Mouse (Mus musculus) kidney, postnatal 0 days (tissue): Measurements from ENCODE around the gene Smoc2. TPM values are rescaled to one million over a fixed set of nuclear protein-coding genes. Genes with fewer than 3 reads are reported as not detected.

Source experiments
- ATAC-seq: fragments of 200-750 bp; cut with Nextera tagmentation; replicated peaks from 2 replicates; pipeline ENCODE4 v1.8.0; 2017; ENCODE audit warnings: low read depth, moderate number of reproducible peaks, moderate TSS enrichment, moderate library complexity; ENCODE audit not compliant: low FRiP score
- DNase-seq: peaks from one replicate; pipeline ENCODE4 v3.0.0-alpha.2; 2016; ENCODE audit warnings: low spot score
- H3K27ac ChIP-seq: fragments of 300-500 bp; sonication (generic); 2 replicates; pipeline ENCODE4 v1.5.1; 2014; ENCODE audit warnings: mild to moderate bottlenecking
- H3K27me3 ChIP-seq: fragments of 300-500 bp; sonication (generic); 2 replicates; pipeline ENCODE4 v1.6.1; 2014; ENCODE audit warnings: low read length, mixed read lengths; ENCODE audit not compliant: insufficient read depth
- H3K36me3 ChIP-seq: fragments of 300-500 bp; sonication (generic); 2 replicates; pipeline ENCODE4 v1.6.1; 2014; ENCODE audit warnings: low read length, mixed read lengths; ENCODE audit not compliant: insufficient read depth
- H3K4me1 ChIP-seq: fragments of 300-500 bp; sonication (generic); replicated peaks from 2 replicates; pipeline ENCODE4 v1.6.1; 2014; ENCODE audit warnings: antibody characterized with exemption, low read length, mixed read lengths; ENCODE audit not compliant: insufficient read depth
- H3K4me2 ChIP-seq: fragments of 300-500 bp; sonication (generic); 2 replicates; pipeline ENCODE4 v1.6.1; 2014; ENCODE audit warnings: mild to moderate bottlenecking, low read length, moderate library complexity, mixed read lengths
- H3K4me3 ChIP-seq: fragments of 300-500 bp; sonication (generic); replicated peaks from 2 replicates; pipeline ENCODE4 v1.5.1; 2014; ENCODE audit warnings: low read depth, low read length
- H3K9ac ChIP-seq: fragments of 300-500 bp; sonication (generic); 2 replicates; pipeline ENCODE4 v1.6.1; 2014; ENCODE audit warnings: low read depth, low read length
- H3K9me3 ChIP-seq: fragments of 300-500 bp; sonication (generic); replicated peaks from 2 replicates; pipeline ENCODE4 v1.6.1; 2016; ENCODE audit warnings: low read length, inconsistent platforms, mixed read lengths
- CTCF ChIP-seq: IDR thresholded peaks from 2 replicates; pipeline ENCODE4 v1.5.1; 2016; ENCODE audit warnings: antibody characterized with exemption, low read depth, mild to moderate bottlenecking, moderate library complexity
- WGBS: fragments of 180-500 bp; shearing (Covaris S2); extraction: QIAGEN DNeasy Blood & Tissue Kit; methylation state at CpG from one replicate; pipeline ENCODE4 v1.1.7; 2014; 5-methylcytosine and 5-hydroxymethylcytosine counted together
- polyA plus RNA-seq: library from polyadenylated mRNA; unstranded; fragments of >200 nt; fragmentation: Nextera tagmentation; extraction: Ambion mirVana; gene quantifications from 2 replicates; pipeline ENCODE4 v1.2.1, GENCODE M21; 2015

Gene Smoc2
- polyA plus RNA-seq, 1 experiment from 2014 or later, result 57.5 TPM

GRCm38 (mm10) chr17:14353219-14354079 is 74.1 kb downstream of the Smoc2 start:
- no peaks in the 10 kb centered on the region for H3K36me3 ChIP-seq
- no peaks in the 10 kb centered on the region for H3K27me3 ChIP-seq
- H3K4me3 ChIP-seq, result no peak overlapping the region
- DNase-seq (peak; percentile 69), ATAC-seq (no peak; the same call in 1 of the 2 replicates)
- no peaks in the 10 kb centered on the region for H3K9me3 ChIP-seq
- TF ChIP-seq CTCF, result no peak
- 66% methylated on average over 10 of the region's 10 CpGs for WGBS
- peak overlapping the region; percentile 42; the same call in 1 of the 2 replicates for H3K27ac ChIP-seq
- no peak overlapping the region for H3K4me2 ChIP-seq
- no peaks in the 10 kb centered on the region for H3K4me1 ChIP-seq
- H3K9ac ChIP-seq, result no peak overlapping the region

GRCm38 (mm10) chr17:14361511-14361910 is 82.2 kb downstream of the Smoc2 start:
- TF ChIP-seq CTCF, result no peak
- Histone ChIP-seq H3K27me3 (no peaks in the 10 kb centered on the region), H3K4me2 (no peak overlapping the region), H3K4me1 (no peaks in the 10 kb centered on the region), H3K27ac (no peak overlapping the region), H3K9ac (no peak overlapping the region), H3K36me3 (no peaks in the 10 kb centered on the region), H3K9me3 (no peaks in the 10 kb centered on the region), H3K4me3 (no peak overlapping the region)
- DNase-seq, result peak; percentile 28
- 94% methylated on average over 1 of the region's 1 CpGs for WGBS
- no peak for ATAC-seq

- TF ChIP-seq CTCF, result no peak
- no peaks in the 10 kb centered on the region for H3K27me3 ChIP-seq
Measured at GRCm38 (mm10) chr17:14370476-14370875, 91.2 kb downstream of the Smoc2 start.

GRCm38 (mm10) chr17:14371606-14372005 is 92.3 kb downstream of the Smoc2 start:
- 49% methylated on average over 6 of the region's 6 CpGs for WGBS
- Histone ChIP-seq H3K36me3 (no peaks in the 10 kb centered on the region), H3K9ac (no peak overlapping the region), H3K4me2 (no peak overlapping the region), H3K4me1 (peaks cover 4% of the 10 kb centered on the region; the same call in 1 of the 2 replicates), H3K9me3 (no peaks in the 10 kb centered on the region), H3K27me3 (no peaks in the 10 kb centered on the region), H3K27ac (no peak overlapping the region), H3K4me3 (no peak overlapping the region)
- ATAC-seq (peak; percentile 59), DNase-seq (no peak)
- no peak for TF ChIP-seq CTCF

More at GRCm38 (mm10) chr17:14370476-14370875, 91.2 kb downstream of the Smoc2 start:
- DNase-seq (no peak), ATAC-seq (no peak)
- no peak overlapping the region for H3K4me3 ChIP-seq
- no peaks in the 10 kb centered on the region for H3K9me3 ChIP-seq
- H3K9ac ChIP-seq, result no peak overlapping the region
- H3K27ac ChIP-seq, result no peak overlapping the region
- H3K4me2 ChIP-seq, result no peak overlapping the region
- 90% methylated on average over 5 of the region's 5 CpGs for WGBS
- no peaks in the 10 kb centered on the region for H3K36me3 ChIP-seq
- H3K4me1 ChIP-seq, result peaks cover 4% of the 10 kb centered on the region; the same call in 1 of the 2 replicates

GRCm38 (mm10) chr17:14372324-14373145 is 93.2 kb downstream of the Smoc2 start:
- Histone ChIP-seq H3K4me2 (no peak overlapping the region), H3K27ac (no peak overlapping the region), H3K36me3 (no peaks in the 10 kb centered on the region), H3K4me3 (no peak overlapping the region), H3K9ac (no peak overlapping the region), H3K4me1 (peaks cover 4% of the 10 kb centered on the region; the same call in 1 of the 2 replicates), H3K27me3 (no peaks in the 10 kb centered on the region), H3K9me3 (no peaks in the 10 kb centered on the region)
- WGBS, result 43% methylated on average over 25 of the region's 25 CpGs
- DNase-seq (peak; percentile 20), ATAC-seq (peak; percentile 69)
- no peak for TF ChIP-seq CTCF
